39 mouse cellular contexts compared by ENCODE assay signal in the genomic region with DNA sequence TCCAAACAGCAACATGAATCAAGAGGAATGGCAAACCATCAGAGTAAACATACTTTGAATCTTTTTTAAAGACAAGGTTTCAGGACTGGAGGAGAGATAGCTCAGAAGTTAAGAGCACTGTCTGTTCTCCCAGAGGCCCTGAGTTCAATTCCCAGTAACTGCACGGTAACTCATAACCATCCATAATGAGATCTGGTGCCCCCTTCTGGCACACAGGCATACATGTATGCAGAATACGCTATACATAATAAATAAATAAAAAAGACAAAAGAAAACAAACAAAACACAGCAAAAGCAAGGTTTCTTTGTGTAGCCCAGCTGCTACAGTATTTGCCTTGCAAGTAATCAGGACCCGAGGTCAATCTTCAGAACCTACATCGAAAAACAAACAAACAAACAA. TPM values are rescaled to one million over a fixed set of nuclear protein-coding genes. Genes with fewer than 3 reads are reported as not detected.
"Had no signal": no experiment of that assay in that cellular context is flagged by ENCODE, and none has a peak within 500 bp of the region (broad histone marks: within the 10 kb centered on the region; RNA-seq: fewer than 3 reads in every experiment).

No protein-coding gene starts in this region.

- H3K27me3 ChIP-seq: heart, embryonic 13.5 days; heart, embryonic 15.5 days; hindbrain, embryonic 13.5 days; hindbrain, embryonic 15.5 days; kidney, embryonic 15.5 days; limb, embryonic 15.5 days had no signal

- H3K36me3 ChIP-seq: heart, embryonic 13.5 days; heart, embryonic 15.5 days; hindbrain, embryonic 13.5 days; hindbrain, embryonic 15.5 days; kidney, embryonic 15.5 days; limb, embryonic 13.5 days; limb, embryonic 15.5 days had no signal

- H3K4me2 ChIP-seq: heart, embryonic 11.5 days; heart, embryonic 13.5 days; heart, embryonic 15.5 days; hindbrain, embryonic 13.5 days; hindbrain, embryonic 15.5 days; kidney, embryonic 15.5 days; limb, embryonic 13.5 days; limb, embryonic 15.5 days; liver, embryonic 11.5 days had no signal

- H3K4me1 ChIP-seq: heart, embryonic 13.5 days; heart, embryonic 15.5 days; hindbrain, embryonic 13.5 days; hindbrain, embryonic 15.5 days; kidney, embryonic 15.5 days; limb, embryonic 15.5 days had no signal

- DNase-seq: gastrocnemius, adult 2 months; gastrocnemius, postnatal 10 days; gastrocnemius, postnatal 25 days; heart, adult 18-20 months; heart, postnatal 14 days; heart, postnatal 36 days; kidney, adult 11 months; kidney, adult 2 months; kidney, adult 9 months; kidney, postnatal 14 days; kidney, postnatal 36 days; layer of hippocampus, adult 9-11 months; layer of hippocampus, postnatal 36 days; left cerebral cortex, postnatal 4 days had no signal

- ATAC-seq: hindbrain, postnatal 0 days; intestine, embryonic 16.5 days had no signal

- H3K4me3 ChIP-seq: gastrocnemius, adult 2 months; heart, embryonic 13.5 days; heart, embryonic 15.5 days; hindbrain, embryonic 13.5 days; hindbrain, embryonic 15.5 days; kidney, embryonic 15.5 days; limb, embryonic 13.5 days; limb, embryonic 15.5 days had no signal

- H3K9ac ChIP-seq: heart, embryonic 13.5 days; heart, embryonic 15.5 days; hindbrain, embryonic 13.5 days; hindbrain, embryonic 15.5 days; kidney, embryonic 15.5 days; limb, embryonic 13.5 days; limb, embryonic 15.5 days had no signal

- H3K27ac ChIP-seq: gastrocnemius, adult 2 months; heart, embryonic 13.5 days; heart, embryonic 15.5 days; hindbrain, embryonic 13.5 days; hindbrain, embryonic 15.5 days; hindbrain, postnatal 0 days; kidney, embryonic 15.5 days; kidney, postnatal 0 days; limb, embryonic 13.5 days; limb, embryonic 15.5 days had no signal

- H3K9me3 ChIP-seq: heart, embryonic 13.5 days; heart, embryonic 15.5 days; hindbrain, embryonic 13.5 days; hindbrain, embryonic 15.5 days; kidney, embryonic 15.5 days; limb, embryonic 13.5 days; limb, embryonic 15.5 days had no signal

RNA-seq across cellular contexts. Expression of a gene that starts 4.3 kb away (rescaled TPM):
- total RNA-seq: gastrocnemius, adult 2 months; gastrocnemius, postnatal 10 days; gastrocnemius, postnatal 25 days; gastrocnemius, postnatal 4 days; granulocyte monocyte progenitor cell, adult 5-6 weeks; heart, adult 18-20 months; heart, postnatal 14 days; heart, postnatal 36 days; hematopoietic stem cell, adult 5-6 weeks; hindbrain, postnatal 0 days; layer of hippocampus, adult 18-20 months; layer of hippocampus, adult 8-10 months; layer of hippocampus, postnatal 14 days; layer of hippocampus, postnatal 36 days; left cerebral cortex, postnatal 10 days had no signal
- polyA plus RNA-seq: heart, embryonic 11.5 days; heart, embryonic 13.5 days; heart, embryonic 15.5 days; heart, postnatal 0 days; hindbrain, embryonic 11.5 days; hindbrain, embryonic 13.5 days; hindbrain, embryonic 15.5 days; kidney, adult 2 months; kidney, embryonic 15.5 days; kidney, postnatal 0 days; limb, embryonic 11.5 days; limb, embryonic 15.5 days; liver, embryonic 11.5 days had no signal

RNA-seq across cellular contexts. Expression of a gene that starts 31.4 kb away (rescaled TPM):
- total RNA-seq: gastrocnemius, adult 2 months; gastrocnemius, postnatal 10 days; gastrocnemius, postnatal 25 days; gastrocnemius, postnatal 4 days; granulocyte monocyte progenitor cell, adult 5-6 weeks; heart, adult 18-20 months; heart, postnatal 14 days; heart, postnatal 36 days; hematopoietic stem cell, adult 5-6 weeks; hindbrain, postnatal 0 days; layer of hippocampus, adult 18-20 months; layer of hippocampus, adult 8-10 months; layer of hippocampus, postnatal 14 days; layer of hippocampus, postnatal 36 days; left cerebral cortex, adult 18-20 months; left cerebral cortex, adult 8-10 months; left cerebral cortex, postnatal 10 days; left cerebral cortex, postnatal 25 days; left cerebral cortex, postnatal 4 days had no signal
- polyA plus RNA-seq: heart, embryonic 11.5 days; heart, embryonic 13.5 days; heart, embryonic 15.5 days; heart, postnatal 0 days; hindbrain, embryonic 11.5 days; hindbrain, embryonic 13.5 days; hindbrain, postnatal 0 days; kidney, adult 2 months; kidney, embryonic 15.5 days; kidney, postnatal 0 days; limb, embryonic 11.5 days; limb, embryonic 13.5 days; limb, embryonic 15.5 days; liver, embryonic 11.5 days had no signal
